Mouse (Mus musculus): ENCODE measurements around the gene Spata18.

- TF ChIP-seq CTCF (IDR thresholded peaks at IDR 0.05; ENCODE audit: insufficient read depth, low read length) (no peak), POLR2A (IDR thresholded peaks at IDR 0.05; ENCODE audit: borderline replicate concordance, extremely low read depth, low read depth, low read length) (no peak)
Measured at GRCm38 (mm10) chr5:73602865-73603264, 48.3 kb upstream of the Spata18 start.
